Mouse (Mus musculus) thymus, adult 2 months (tissue): ENCODE results near the gene Rap1gap2.

Source experiments
- CTCF ChIP-seq: fragments of 200-500 bp; IDR thresholded peaks from 2 replicates; pipeline ENCODE4 v1.5.1; 2012; ENCODE audit warnings: mild to moderate bottlenecking, control low read depth, low read length, moderate library complexity, borderline replicate concordance; ENCODE audit not compliant: control insufficient read depth, poor library complexity, insufficient read depth; ENCODE audit errors: extremely low read depth
- POLR2A ChIP-seq: fragments of 200-500 bp; IDR thresholded peaks from 2 replicates; pipeline ENCODE4 v1.6.1; 2012; ENCODE audit warnings: mild to moderate bottlenecking, low read length, control low read depth, moderate library complexity; ENCODE audit not compliant: control insufficient read depth, poor library complexity, insufficient read depth; ENCODE audit errors: extremely low read depth

DNA sequence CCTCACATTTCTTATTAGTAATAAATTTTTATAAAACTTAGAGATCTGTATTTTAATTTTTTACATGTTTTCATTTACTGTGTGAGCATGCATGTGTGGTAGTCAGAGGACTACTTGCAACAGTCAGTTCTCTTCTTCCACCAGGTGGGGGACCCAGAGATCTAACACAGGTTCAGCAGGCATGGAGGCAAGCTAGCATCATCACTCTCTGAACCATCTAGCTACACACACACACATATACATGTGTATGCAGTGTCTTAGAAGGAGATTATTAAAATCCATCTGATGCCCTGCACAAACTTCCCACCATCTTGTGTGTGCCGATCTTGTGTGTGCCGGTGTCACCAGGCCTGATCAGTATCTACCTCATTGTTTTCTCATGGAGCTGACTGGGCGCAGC is 233.9 kb downstream of the Rap1gap2 start:
- TF ChIP-seq CTCF (no peak), POLR2A (no peak)
